Mouse (Mus musculus) liver, embryonic 14.5 days (tissue): Measurements from ENCODE around the gene Rybp. TPM values are rescaled to one million over a fixed set of nuclear protein-coding genes. Genes with fewer than 3 reads are reported as not detected.

ENCODE experiments used
- ATAC-seq: fragments of 200-750 bp; cut with Nextera tagmentation; 2 replicates; pipeline ENCODE4 v1.8.0; 2017; ENCODE audit warnings: moderate number of reproducible peaks, mild to moderate bottlenecking, moderate library complexity; ENCODE audit not compliant: insufficient read depth
- DNase-seq, 3 experiments: peaks; one replicate each; pipeline ENCODE4 v3.0.0-alpha.2; 2012 to 2013; ENCODE audit warnings: low read depth in 3 of 3, low spot score in 3 of 3
- H3K27ac ChIP-seq: fragments of 300-500 bp; sonication (generic); 2 replicates; pipeline ENCODE4 v1.5.1; 2014; ENCODE audit warnings: moderate library complexity, mild to moderate bottlenecking, control low read depth, inconsistent platforms
- H3K27me3 ChIP-seq: fragments of 300-500 bp; sonication (generic); 2 replicates; pipeline ENCODE4 v1.6.1; 2014; ENCODE audit warnings: mild to moderate bottlenecking, low read length, moderate library complexity; ENCODE audit not compliant: control insufficient read depth, insufficient read depth
- H3K36me3 ChIP-seq: fragments of 300-500 bp; sonication (generic); replicated peaks from 2 replicates; pipeline ENCODE4 v1.6.1; 2014; ENCODE audit warnings: low read depth; ENCODE audit not compliant: control insufficient read depth, insufficient read depth
- H3K4me1 ChIP-seq, 2 experiments: fragments of 200-500 bp in 1 of 2; fragments of 300-500 bp in 1 of 2; sonication (generic) in 1 of 2; replicated peaks; 2 replicates each; pipeline ENCODE4 v1.6.1; 2012 to 2014; ENCODE audit warnings: antibody characterized with exemption in 1 of 2, inconsistent platforms in 1 of 2, low read length in 1 of 2; ENCODE audit not compliant: control insufficient read depth in 2 of 2, insufficient read depth in 2 of 2
- H3K4me2 ChIP-seq: fragments of 300-500 bp; sonication (generic); 2 replicates; pipeline ENCODE4 v1.6.1; 2014; ENCODE audit warnings: low read depth, mild to moderate bottlenecking, control low read depth, moderate library complexity
- H3K4me3 ChIP-seq, 2 experiments: fragments of 200-500 bp in 1 of 2; fragments of 300-500 bp in 1 of 2; sonication (generic) in 1 of 2; 2 replicates each; pipeline ENCODE4 v1.5.1; 2012 to 2014; ENCODE audit warnings: low read depth in 2 of 2, low read length in 2 of 2, mild to moderate bottlenecking in 2 of 2, control low read depth in 1 of 2, inconsistent platforms in 1 of 2, moderate library complexity in 1 of 2; ENCODE audit not compliant: insufficient read depth in 1 of 2
- H3K9ac ChIP-seq: fragments of 300-500 bp; sonication (generic); replicated peaks from 2 replicates; pipeline ENCODE4 v1.6.1; 2014; ENCODE audit warnings: mild to moderate bottlenecking, control low read depth, moderate library complexity
- H3K9me3 ChIP-seq: fragments of 300-500 bp; sonication (generic); 2 replicates; pipeline ENCODE4 v1.6.1; 2016; ENCODE audit warnings: low read length, mixed read lengths; ENCODE audit not compliant: control insufficient read depth
- CTCF ChIP-seq: IDR thresholded peaks from 2 replicates; pipeline ENCODE4 v1.5.1; 2016; ENCODE audit warnings: antibody characterized with exemption, low read depth, control low read depth
- EP300 ChIP-seq: IDR thresholded peaks from 2 replicates; pipeline ENCODE4 v1.6.1; 2016; ENCODE audit warnings: antibody characterized with exemption, low read depth
- WGBS: fragments of 180-500 bp; shearing (Covaris S2); extraction: QIAGEN DNeasy Blood & Tissue Kit; methylation state at CpG from one replicate; pipeline ENCODE4 v1.1.7; 2014; ENCODE audit not compliant: insufficient replicate concordance; 5-methylcytosine and 5-hydroxymethylcytosine counted together
- polyA plus RNA-seq, 2 experiments: library from polyadenylated mRNA; depleted of rRNA in 1 of 2; stranded (reverse) in 1 of 2; unstranded in 1 of 2; fragments of >200 nt; fragmentation: Nextera tagmentation in 1 of 2; extraction: Ambion mirVana in 1 of 2; gene quantifications; 2 replicates each; pipeline versions ENCODE4 v1.2.1 to v1.2.3; 2012 to 2014

The Rybp gene
- polyA plus RNA-seq, 2 experiments: 3.2 to 10.7 TPM

GRCm38 (mm10) chr6:100210517-100210916 lies 76.8 kb downstream of the Rybp start:
- DNase-seq: no peak
- ATAC-seq: no peak
- Histone ChIP-seq H3K9me3 (no peaks in the 10 kb centered on the region), H3K4me1 (peaks cover 0 to 8% of the 10 kb centered on the region in 2 experiments; a peak in 2 of 4 replicates), H3K9ac (no peak overlapping the region), H3K4me3 (no peak overlapping the region), H3K36me3 (no peaks in the 10 kb centered on the region), H3K4me2 (no peak overlapping the region), H3K27me3 (no peaks in the 10 kb centered on the region; the same call in 1 of the 2 replicates), H3K27ac (no peak overlapping the region)
- WGBS: 57% methylated on average over 1 of the region's 1 CpGs
- no peak for TF ChIP-seq CTCF
- TF ChIP-seq EP300: no peak

DNA sequence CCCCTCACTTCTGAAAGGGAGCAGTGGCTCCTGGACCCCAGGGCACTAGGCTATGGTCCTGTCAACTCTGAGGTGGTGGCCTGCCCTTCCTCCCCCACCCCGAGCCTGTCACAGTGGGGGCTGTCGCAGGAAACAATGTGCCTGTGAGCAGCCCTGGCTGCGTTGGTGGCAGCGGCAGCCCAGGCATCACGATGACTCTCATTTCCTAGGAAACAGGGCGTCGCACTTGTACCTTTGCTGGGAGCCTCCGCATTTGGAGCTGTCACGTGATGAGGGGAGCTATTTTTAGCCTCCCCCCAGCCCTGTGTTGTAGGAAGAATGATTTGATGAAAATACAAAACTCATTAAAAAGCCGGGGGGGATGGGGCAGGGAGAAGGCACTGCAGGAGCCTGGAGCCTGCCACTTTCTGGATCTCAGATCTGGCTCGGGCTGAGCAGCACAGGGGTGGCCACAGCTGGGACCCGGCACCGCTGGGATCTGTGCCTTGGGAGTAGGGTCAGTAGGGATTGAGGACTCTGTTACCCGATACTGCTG lies 80.5 kb downstream of the Rybp start:
- TF ChIP-seq EP300 (no peak), CTCF (no peak)
- Histone ChIP-seq H3K9ac (no peak overlapping the region), H3K9me3 (no peaks in the 10 kb centered on the region), H3K4me1 (0 out of 4 replicates have a peak, but pooled peaks cover 0 to 3% of the 10 kb centered on the region in 2 experiments), H3K4me3 (no peak overlapping the region), H3K27me3 (no peaks in the 10 kb centered on the region; the same call in 1 of the 2 replicates), H3K36me3 (no peaks in the 10 kb centered on the region), H3K27ac (no peak overlapping the region), H3K4me2 (no peak overlapping the region)
- ATAC-seq: no peak
- DNase-seq: no peak
- WGBS: 5% methylated on average over 14 of the region's 14 CpGs

- H3K9ac ChIP-seq: no peak overlapping the region
- no peak for ATAC-seq
- no peaks in the 10 kb centered on the region for H3K36me3 ChIP-seq
- H3K27me3 ChIP-seq: no peaks in the 10 kb centered on the region; the same call in 1 of the 2 replicates
- H3K27ac ChIP-seq: no peak overlapping the region
- no peak overlapping the region for H3K4me2 ChIP-seq
- 0 out of 4 replicates have a peak, but pooled peaks cover 0 to 3% of the 10 kb centered on the region in 2 experiments for H3K4me1 ChIP-seq
- H3K4me3 ChIP-seq: no peak overlapping the region
- H3K9me3 ChIP-seq: no peaks in the 10 kb centered on the region
- 30% methylated on average over 1 of the region's 1 CpGs for WGBS
- TF ChIP-seq EP300 (no peak), CTCF (no peak)
- DNase-seq: no peak
Measured at GRCm38 (mm10) chr6:100206261-100206660, 81.0 kb downstream of the Rybp start.

DNA sequence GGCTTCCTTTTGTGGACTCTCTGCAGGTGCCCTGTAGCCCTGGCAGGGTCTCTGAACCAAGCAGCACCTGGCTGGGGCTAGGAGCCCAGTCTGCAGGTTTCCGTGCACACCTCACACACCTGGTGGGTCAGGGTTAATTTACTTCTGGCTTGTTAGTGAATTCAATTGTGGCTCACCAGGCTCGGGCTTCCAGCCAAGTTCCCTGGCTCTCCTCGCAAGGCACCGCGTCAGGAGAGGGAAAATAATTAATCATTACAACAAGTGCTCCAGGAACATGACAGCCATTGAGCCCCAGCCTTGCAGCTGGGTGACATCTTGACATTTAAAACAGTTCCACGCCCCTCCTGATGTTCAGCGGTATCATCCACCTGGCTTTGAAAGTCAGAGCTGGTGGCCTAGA lies 82.8 kb downstream of the Rybp start:
- H3K9ac ChIP-seq: no peak overlapping the region
- H3K4me3 ChIP-seq: no peak overlapping the region
- H3K27me3 ChIP-seq: no peaks in the 10 kb centered on the region; the same call in 1 of the 2 replicates
- no peak overlapping the region for H3K27ac ChIP-seq
- H3K4me1 ChIP-seq: 0 out of 4 replicates have a peak, but pooled peaks cover 0 to 3% of the 10 kb centered on the region in 2 experiments
- no peak for DNase-seq
- ATAC-seq: no peak
- TF ChIP-seq CTCF: no peak
- TF ChIP-seq EP300: no peak
- H3K36me3 ChIP-seq: no peaks in the 10 kb centered on the region
- WGBS: 63% methylated on average over 7 of the region's 7 CpGs
- H3K4me2 ChIP-seq: no peak overlapping the region
- no peaks in the 10 kb centered on the region for H3K9me3 ChIP-seq

DNA sequence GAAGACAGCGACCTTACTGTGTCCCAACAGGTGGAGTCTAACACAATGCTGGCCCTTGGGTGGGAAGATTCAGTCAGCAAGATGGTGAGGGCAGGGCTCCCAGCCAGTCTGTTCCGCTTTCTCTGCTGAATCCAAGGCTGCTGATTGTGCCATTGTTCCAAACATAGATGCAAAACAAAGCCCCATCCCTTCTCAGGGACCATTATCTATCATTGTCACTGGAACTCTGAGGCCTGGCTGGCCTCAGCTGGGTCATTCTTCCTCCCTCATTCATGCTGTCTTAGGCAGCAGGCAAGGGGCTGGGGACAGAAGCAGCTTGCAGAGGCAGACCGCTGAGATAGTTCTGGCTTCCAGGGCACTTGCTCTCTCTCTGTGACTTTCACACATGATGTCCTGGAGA lies 83.8 kb downstream of the Rybp start:
- no peak for ATAC-seq

More for the DNA sequence above, 83.8 kb downstream of the Rybp start:
- no peaks in the 10 kb centered on the region for H3K9me3 ChIP-seq
- H3K4me1 ChIP-seq: 0 out of 4 replicates have a peak, but pooled peaks cover 0 to 3% of the 10 kb centered on the region in 2 experiments
- WGBS: 32% methylated on average over 3 of the region's 3 CpGs
- no peaks in the 10 kb centered on the region; the same call in 1 of the 2 replicates for H3K27me3 ChIP-seq
- H3K36me3 ChIP-seq: no peaks in the 10 kb centered on the region
- no peak for TF ChIP-seq CTCF
- DNase-seq: no peak
- H3K4me3 ChIP-seq: no peak overlapping the region
- H3K9ac ChIP-seq: no peak overlapping the region
- no peak overlapping the region for H3K27ac ChIP-seq
- H3K4me2 ChIP-seq: no peak overlapping the region
